Mouse (Mus musculus) heart, embryonic 15.5 days (tissue): ENCODE data around the gene Chrnd. TPM values are rescaled to one million over a fixed set of nuclear protein-coding genes. Genes with fewer than 3 reads are reported as not detected.

Experiments
- ATAC-seq: fragments of 200-750 bp; cut with Nextera tagmentation; replicated peaks from 2 replicates; pipeline ENCODE4 v1.8.0; 2017; ENCODE audit warnings: low read depth, moderate TSS enrichment; ENCODE audit not compliant: insufficient number of reproducible peaks, insufficient read depth, low FRiP score
- H3K27ac ChIP-seq: fragments of 300-500 bp; sonication (generic); 2 replicates; pipeline ENCODE4 v1.5.1; 2015; ENCODE audit warnings: mild to moderate bottlenecking, inconsistent platforms
- H3K27me3 ChIP-seq: fragments of 300-500 bp; sonication (generic); 2 replicates; pipeline ENCODE4 v1.6.1; 2015; ENCODE audit warnings: inconsistent platforms
- H3K36me3 ChIP-seq: fragments of 300-500 bp; sonication (generic); 2 replicates; pipeline ENCODE4 v1.6.1; 2015; ENCODE audit warnings: mild to moderate bottlenecking, inconsistent platforms
- H3K4me1 ChIP-seq: fragments of 300-500 bp; sonication (generic); replicated peaks from 2 replicates; pipeline ENCODE4 v1.6.1; 2015; ENCODE audit warnings: inconsistent platforms
- H3K4me2 ChIP-seq: fragments of 300-500 bp; sonication (generic); 2 replicates; pipeline ENCODE4 v1.6.1; 2015; ENCODE audit warnings: inconsistent platforms, mild to moderate bottlenecking, moderate library complexity
- H3K4me3 ChIP-seq: fragments of 300-500 bp; sonication (generic); 2 replicates; pipeline ENCODE4 v1.5.1; 2015; ENCODE audit warnings: mild to moderate bottlenecking, inconsistent platforms
- H3K9ac ChIP-seq: fragments of 300-500 bp; sonication (generic); 2 replicates; pipeline ENCODE4 v1.6.1; 2015; ENCODE audit warnings: mild to moderate bottlenecking, inconsistent platforms
- H3K9me3 ChIP-seq: fragments of 300-500 bp; sonication (generic); replicated peaks from 2 replicates; pipeline ENCODE4 v1.6.1; 2016; ENCODE audit warnings: inconsistent platforms
- WGBS: fragments of 180-500 bp; shearing (Covaris S2); methylation state at CpG from one replicate; pipeline ENCODE4 v1.1.7; 2015; ENCODE audit warnings: mixed read lengths; 5-methylcytosine and 5-hydroxymethylcytosine counted together
- polyA plus RNA-seq: library from polyadenylated mRNA; unstranded; fragments of >200 nt; fragmentation: Nextera tagmentation; extraction: Ambion mirVana; gene quantifications from 2 replicates; pipeline ENCODE4 v1.2.1, GENCODE M21; 2015

Gene Chrnd
- polyA plus RNA-seq, 1 experiment from 2014 or later: not detected

DNA sequence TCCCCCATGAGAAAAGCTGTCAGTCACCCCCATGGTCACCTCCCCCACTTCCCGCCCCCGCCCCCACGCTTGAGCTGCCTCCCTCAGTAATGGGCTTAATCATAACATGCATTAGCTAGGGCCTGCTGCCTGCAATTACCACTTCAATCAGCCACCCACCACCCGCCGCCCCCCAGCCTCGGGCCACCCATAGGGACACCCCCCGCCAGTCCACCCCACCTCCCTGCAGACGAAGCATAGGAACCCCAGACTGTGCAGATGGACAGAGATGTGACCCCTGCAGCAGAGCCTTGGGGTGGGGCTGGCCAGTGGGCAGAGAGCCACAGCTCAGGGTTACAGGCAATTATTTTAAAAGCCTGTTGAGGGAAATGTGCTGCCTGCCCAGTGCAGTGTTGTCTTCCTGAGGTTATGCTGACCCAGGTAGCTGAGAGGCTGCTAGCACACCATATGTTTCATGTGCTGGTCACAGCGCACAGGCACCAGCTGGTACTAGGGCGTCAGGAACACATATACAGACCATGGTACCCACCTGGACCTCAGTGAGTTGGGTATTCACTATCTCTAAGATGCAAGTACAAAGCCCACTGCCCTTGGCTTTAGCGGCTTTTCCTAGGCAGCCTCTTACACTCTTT, 26.1 kb upstream of the Chrnd start:
- no peak overlapping the region for H3K9ac ChIP-seq
- H3K36me3 ChIP-seq: no peaks in the 10 kb centered on the region
- no peaks in the 10 kb centered on the region for H3K9me3 ChIP-seq
- H3K4me1 ChIP-seq: no peaks in the 10 kb centered on the region
- H3K27ac ChIP-seq: no peak overlapping the region
- no peak overlapping the region for H3K4me3 ChIP-seq
- H3K4me2 ChIP-seq: no peak overlapping the region
- 19% methylated on average over 11 of the region's 11 CpGs for WGBS
- ATAC-seq: no peak
- H3K27me3 ChIP-seq: peaks cover 93% of the 10 kb centered on the region

DNA sequence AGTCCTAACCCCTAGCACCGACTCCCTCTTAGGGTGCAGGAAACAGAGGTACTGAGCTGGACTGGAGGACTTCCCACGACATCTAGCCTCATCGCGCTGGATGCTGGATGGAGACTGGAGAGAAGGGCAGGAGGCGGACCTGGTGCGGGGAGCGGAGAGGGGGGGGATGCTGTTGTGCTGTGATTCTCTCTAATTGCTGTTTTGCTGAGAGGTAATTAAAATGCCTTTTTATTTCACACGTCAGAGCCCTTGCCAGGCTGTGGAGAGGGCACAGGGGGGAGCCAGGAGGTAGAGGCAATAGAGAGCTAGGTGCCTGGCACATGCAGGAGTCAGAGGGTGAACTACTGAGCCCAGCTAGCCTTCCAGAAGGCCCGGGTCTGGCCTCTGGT, 25.6 kb upstream of the Chrnd start:
- Histone ChIP-seq H3K4me2 (no peak overlapping the region), H3K4me1 (no peaks in the 10 kb centered on the region), H3K9ac (no peak overlapping the region), H3K9me3 (no peaks in the 10 kb centered on the region), H3K4me3 (no peak overlapping the region), H3K27me3 (peaks cover 96% of the 10 kb centered on the region), H3K36me3 (no peaks in the 10 kb centered on the region), H3K27ac (no peak overlapping the region)
- WGBS: 49% methylated on average over 9 of the region's 9 CpGs
- ATAC-seq: no peak

DNA sequence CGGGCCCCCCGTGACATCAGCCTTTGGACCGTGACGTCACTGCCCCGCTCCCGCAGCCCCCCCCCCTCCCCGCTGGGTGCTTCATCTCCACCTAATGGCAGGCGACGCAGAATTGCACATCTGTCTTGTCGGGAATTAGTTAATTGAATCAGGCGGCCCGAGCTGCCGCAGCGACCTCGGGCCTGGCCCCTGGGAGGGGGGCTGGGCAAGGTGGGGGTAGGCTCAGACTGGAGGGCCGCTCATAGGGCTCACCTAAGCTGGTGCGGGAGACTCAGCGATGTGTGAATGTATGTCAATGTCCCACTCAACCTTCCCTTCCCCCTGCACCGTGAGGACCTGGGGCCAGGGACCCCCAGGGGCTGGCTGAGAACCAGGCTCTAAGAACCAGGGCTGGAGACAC, 19.9 kb upstream of the Chrnd start:
- H3K9me3 ChIP-seq: no peaks in the 10 kb centered on the region
- peaks cover 90% of the 10 kb centered on the region for H3K27me3 ChIP-seq
- 11% methylated on average over 19 of the region's 19 CpGs for WGBS
- H3K4me3 ChIP-seq: no peak overlapping the region
- H3K9ac ChIP-seq: no peak overlapping the region
- no peak for ATAC-seq
- H3K27ac ChIP-seq: no peak overlapping the region
- H3K4me1 ChIP-seq: peaks cover 6% of the 10 kb centered on the region
- no peak overlapping the region for H3K4me2 ChIP-seq
- no peaks in the 10 kb centered on the region for H3K36me3 ChIP-seq

DNA sequence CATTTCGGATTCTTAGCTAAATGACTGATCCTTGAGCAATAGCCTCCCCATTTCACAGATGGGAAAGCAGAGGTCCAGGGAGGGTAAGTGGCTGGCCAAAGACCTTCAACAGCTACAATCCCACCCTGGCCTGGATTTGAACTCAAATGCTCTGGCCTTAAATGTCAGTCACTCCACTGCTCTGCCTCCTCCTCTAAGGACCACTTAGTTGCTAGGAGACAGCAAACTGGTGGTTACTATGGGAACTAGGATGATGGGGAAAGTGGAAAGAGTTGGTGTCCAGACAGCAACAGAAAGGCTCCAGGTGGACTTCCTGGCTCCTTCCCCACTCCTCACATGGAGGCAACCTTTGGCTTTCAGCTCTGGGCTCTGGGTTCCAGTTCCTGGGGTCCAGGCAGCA, 19.1 kb upstream of the Chrnd start:
- ATAC-seq: no peak
- no peak overlapping the region for H3K9ac ChIP-seq
- H3K4me3 ChIP-seq: no peak overlapping the region
- WGBS: 85% methylated on average over 1 of the region's 1 CpGs
- H3K27ac ChIP-seq: no peak overlapping the region
- H3K4me1 ChIP-seq: peaks cover 14% of the 10 kb centered on the region
- H3K27me3 ChIP-seq: peaks cover 81% of the 10 kb centered on the region
- H3K36me3 ChIP-seq: no peaks in the 10 kb centered on the region
- H3K9me3 ChIP-seq: no peaks in the 10 kb centered on the region
- H3K4me2 ChIP-seq: no peak overlapping the region

- H3K27ac ChIP-seq: no peak overlapping the region
- no peaks in the 10 kb centered on the region for H3K36me3 ChIP-seq
- no peak overlapping the region for H3K4me3 ChIP-seq
- H3K27me3 ChIP-seq: peaks cover 71% of the 10 kb centered on the region
- H3K9ac ChIP-seq: no peak overlapping the region
- no peaks in the 10 kb centered on the region for H3K9me3 ChIP-seq
- no peak for ATAC-seq
- 37% methylated on average over 9 of the region's 9 CpGs for WGBS
- H3K4me1 ChIP-seq: peaks cover 14% of the 10 kb centered on the region
- no peak overlapping the region for H3K4me2 ChIP-seq
These were observed 18.1 kb upstream of the Chrnd start for GRCm38 (mm10) chr1:87172316-87172715.

- no peak overlapping the region for H3K4me3 ChIP-seq
- H3K27me3 ChIP-seq: peaks cover 62% of the 10 kb centered on the region
- H3K9ac ChIP-seq: no peak overlapping the region
- ATAC-seq: no peak
- H3K9me3 ChIP-seq: no peaks in the 10 kb centered on the region
- no peak overlapping the region for H3K27ac ChIP-seq
- WGBS: 24% methylated on average over 28 of the region's 28 CpGs
- peak overlapping the region; percentile 40; the same call in 1 of the 2 replicates for H3K4me2 ChIP-seq
- no peaks in the 10 kb centered on the region for H3K36me3 ChIP-seq
- H3K4me1 ChIP-seq: peaks cover 14% of the 10 kb centered on the region
These were observed 16.1 kb upstream of the Chrnd start for GRCm38 (mm10) chr1:87174006-87174955.

DNA sequence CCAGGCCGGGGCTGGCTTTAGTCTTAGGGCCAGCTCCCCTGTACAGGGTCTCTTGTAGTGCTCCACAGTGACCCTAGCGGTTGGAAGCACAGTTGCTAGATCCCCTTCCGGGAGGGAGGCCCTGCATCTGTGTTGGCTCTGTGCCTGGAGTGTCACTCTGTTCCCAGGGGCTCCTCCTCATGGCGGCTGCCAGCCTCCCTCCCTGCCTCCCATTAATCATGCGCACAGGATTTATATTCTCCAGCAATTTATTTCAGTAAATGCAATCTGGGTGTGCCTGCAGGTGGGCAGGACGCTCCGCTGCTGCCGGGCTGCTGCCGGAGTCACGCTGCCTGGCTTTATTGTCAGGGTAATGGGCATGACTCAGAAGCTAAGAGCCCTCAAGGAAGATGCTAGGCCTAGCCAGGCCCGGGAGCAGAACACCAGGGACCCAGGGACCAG, 14.5 kb upstream of the Chrnd start:
- ATAC-seq: peak; percentile 79
- Histone ChIP-seq H3K27me3 (peaks cover 53% of the 10 kb centered on the region), H3K4me1 (peaks cover 14% of the 10 kb centered on the region), H3K36me3 (no peaks in the 10 kb centered on the region), H3K4me2 (0 out of 2 replicates have a peak overlapping the region, but pooled peaks have one; percentile 11), H3K4me3 (no peak overlapping the region), H3K27ac (no peak overlapping the region), H3K9ac (no peak overlapping the region), H3K9me3 (no peaks in the 10 kb centered on the region)
- 21% methylated on average over 11 of the region's 11 CpGs for WGBS

DNA sequence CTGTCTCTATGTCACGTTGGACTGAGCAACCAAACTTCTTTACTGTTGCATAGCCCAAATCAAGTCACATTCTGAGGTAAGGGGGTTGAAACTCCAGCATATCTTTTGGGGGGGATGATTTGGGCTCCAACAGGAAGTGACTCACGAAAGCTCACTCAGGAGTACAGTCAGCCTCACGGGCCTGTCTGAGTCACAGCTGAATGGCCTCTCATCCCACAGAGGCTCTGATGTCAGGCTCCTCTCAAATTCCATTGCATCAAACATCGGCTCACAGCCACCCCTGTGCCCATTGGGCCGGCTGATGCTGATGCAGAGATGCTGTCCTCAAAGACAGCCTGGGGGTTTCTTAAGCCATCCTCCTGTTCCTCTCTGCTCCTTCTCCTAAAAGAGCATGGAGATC, 9.5 kb upstream of the Chrnd start:
- Histone ChIP-seq H3K9me3 (no peaks in the 10 kb centered on the region), H3K4me2 (no peak overlapping the region), H3K36me3 (no peaks in the 10 kb centered on the region), H3K27me3 (peaks cover 65% of the 10 kb centered on the region), H3K4me3 (no peak overlapping the region), H3K4me1 (peaks cover 16% of the 10 kb centered on the region), H3K27ac (no peak overlapping the region), H3K9ac (no peak overlapping the region)
- WGBS: 34% methylated on average over 5 of the region's 5 CpGs
- no peak for ATAC-seq

DNA sequence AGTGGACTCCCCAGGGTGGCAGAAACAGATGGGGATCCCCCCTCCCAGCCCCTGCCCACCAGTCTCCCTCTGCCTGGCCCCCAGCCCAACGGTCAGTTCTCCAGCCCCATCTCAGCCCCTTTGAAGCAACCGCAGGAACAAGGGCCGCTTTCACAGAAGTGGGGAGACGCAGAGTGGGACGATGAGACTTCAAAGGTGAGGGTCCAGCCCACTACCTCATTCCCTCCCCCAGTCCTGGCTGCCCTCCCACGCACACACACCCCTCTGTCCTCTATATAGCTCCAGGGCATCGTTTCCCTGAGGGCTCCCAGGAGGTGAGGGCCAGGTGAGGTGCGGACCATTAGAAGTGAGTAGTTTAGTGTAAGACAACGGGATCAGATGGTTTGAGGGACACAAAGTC, 7.4 kb upstream of the Chrnd start, which contains the start of gene Prss56:
TSS of gene Prss56 (plus strand) at position 301 of the 400 bp plus-strand sequence.
- Histone ChIP-seq H3K36me3 (no peaks in the 10 kb centered on the region), H3K27ac (no peak within 1 kb of the TSS), H3K4me1 (peaks cover 23% of the 10 kb centered on the region), H3K9me3 (no peaks in the 10 kb centered on the region), H3K27me3 (peaks cover 83% of the 10 kb centered on the region), H3K4me3 (no peak within 1 kb of the TSS), H3K4me2 (no peak within 1 kb of the TSS), H3K9ac (no peak within 1 kb of the TSS)
- ATAC-seq: no peak
- WGBS: 50% methylated on average over 9 of the region's 9 CpGs

GRCm38 (mm10) chr1:87183998-87184750, 6.2 kb upstream of the Chrnd start:
- H3K36me3 ChIP-seq: no peaks in the 10 kb centered on the region
- no peak overlapping the region for H3K9ac ChIP-seq
- peaks cover 90% of the 10 kb centered on the region for H3K27me3 ChIP-seq
- 0 out of 2 replicates have a peak overlapping the region, but pooled peaks have one; percentile 13 for H3K4me3 ChIP-seq
- H3K4me1 ChIP-seq: peaks cover 23% of the 10 kb centered on the region
- WGBS: 26% methylated on average over 15 of the region's 15 CpGs
- peak overlapping the region; percentile 49 for H3K4me2 ChIP-seq
- no peaks in the 10 kb centered on the region for H3K9me3 ChIP-seq
- no peak for ATAC-seq
- no peak overlapping the region for H3K27ac ChIP-seq

- Histone ChIP-seq H3K27ac (no peak overlapping the region), H3K4me2 (peak overlapping the region; percentile 49), H3K36me3 (no peaks in the 10 kb centered on the region), H3K27me3 (peaks cover 95% of the 10 kb centered on the region), H3K9ac (no peak overlapping the region), H3K4me1 (peaks cover 23% of the 10 kb centered on the region), H3K9me3 (no peaks in the 10 kb centered on the region), H3K4me3 (0 out of 2 replicates have a peak overlapping the region, but pooled peaks have one; percentile 13)
- 11% methylated on average over 20 of the region's 20 CpGs for WGBS
- ATAC-seq: no peak
These were observed 5.7 kb upstream of the Chrnd start for GRCm38 (mm10) chr1:87184751-87185139.
